Mouse (Mus musculus): Measurements from ENCODE around the gene Mrgprd.

GRCm38 (mm10) chr7:145301008-145301340 is 13.7 kb upstream of the Mrgprd start:
- TF ChIP-seq CTCF (IDR thresholded peaks at IDR 0.05; ENCODE audit: low read depth, low read length) (no peak), POLR2A (IDR thresholded peaks at IDR 0.05; ENCODE audit: extremely low read depth, insufficient read depth, low read length) (no peak)

Data from liver, adult 2 months (tissue).